In genomic region chr13:108086036-108086435, GRCm38 (mm10) we compare ENCODE assay signal across 18 mouse cellular contexts.
"Had no signal": no experiment of that assay in that cellular context is flagged by ENCODE, and none has a peak within 500 bp of the region (broad histone marks: within the 10 kb centered on the region; RNA-seq: fewer than 3 reads in every experiment).

No protein-coding gene starts in this region.

- H3K9ac ChIP-seq: liver, embryonic 12.5 days; liver, embryonic 14.5 days; lung, embryonic 14.5 days; midbrain, embryonic 12.5 days; neural tube, embryonic 13.5 days; neural tube, embryonic 15.5 days; stomach, embryonic 15.5 days had no signal

- H3K4me1 ChIP-seq: liver, embryonic 12.5 days; neural tube, embryonic 13.5 days; neural tube, embryonic 15.5 days; stomach, embryonic 15.5 days had no signal

- H3K36me3 ChIP-seq: liver, embryonic 12.5 days; midbrain, embryonic 12.5 days; neural tube, embryonic 13.5 days; neural tube, embryonic 15.5 days; stomach, embryonic 15.5 days had no signal

- DNase-seq: lung, adult 18-20 months; lung, embryonic 14.5 days; lung, postnatal 10 days; lung, postnatal 4 days; midbrain, embryonic 14.5 days; right cerebral cortex, postnatal 14 days; thymus, adult 18-20 months; thymus, postnatal 14 days; thymus, postnatal 36 days had no signal

- H3K4me3 ChIP-seq: liver, embryonic 12.5 days; midbrain, embryonic 12.5 days; myocyte; neural tube, embryonic 13.5 days; neural tube, embryonic 15.5 days; stomach, embryonic 15.5 days had no signal

- H3K27me3 ChIP-seq: liver, embryonic 12.5 days; neural tube, embryonic 13.5 days; neural tube, embryonic 15.5 days; stomach, embryonic 15.5 days had no signal

- ATAC-seq: liver, embryonic 12.5 days; midbrain, embryonic 16.5 days had no signal

- H3K4me2 ChIP-seq: liver, embryonic 12.5 days; lung, embryonic 14.5 days; midbrain, embryonic 12.5 days; neural tube, embryonic 13.5 days; neural tube, embryonic 15.5 days; stomach, embryonic 15.5 days had no signal

- H3K27ac ChIP-seq: liver, embryonic 12.5 days; liver, embryonic 14.5 days; midbrain, embryonic 12.5 days; neural tube, embryonic 13.5 days; neural tube, embryonic 15.5 days; stomach, embryonic 15.5 days; stomach, postnatal 0 days had no signal

- H3K9me3 ChIP-seq: liver, embryonic 12.5 days; midbrain, embryonic 12.5 days; neural tube, embryonic 13.5 days; neural tube, embryonic 15.5 days; stomach, embryonic 15.5 days had no signal
